Mouse (Mus musculus): ENCODE measurements at regions not wholly inside any gene's neighbourhood (a gene's known extent, or its start where the extent isn't known, plus 50 kb on each side); places are given as distances from the start of the nearest gene placed in this dataset.
"Not testable (repeated sequence)": the region's sequence is repeated elsewhere in the genome, so short reads cannot be mapped to it uniquely, and the experiment has no call there.

DNA sequence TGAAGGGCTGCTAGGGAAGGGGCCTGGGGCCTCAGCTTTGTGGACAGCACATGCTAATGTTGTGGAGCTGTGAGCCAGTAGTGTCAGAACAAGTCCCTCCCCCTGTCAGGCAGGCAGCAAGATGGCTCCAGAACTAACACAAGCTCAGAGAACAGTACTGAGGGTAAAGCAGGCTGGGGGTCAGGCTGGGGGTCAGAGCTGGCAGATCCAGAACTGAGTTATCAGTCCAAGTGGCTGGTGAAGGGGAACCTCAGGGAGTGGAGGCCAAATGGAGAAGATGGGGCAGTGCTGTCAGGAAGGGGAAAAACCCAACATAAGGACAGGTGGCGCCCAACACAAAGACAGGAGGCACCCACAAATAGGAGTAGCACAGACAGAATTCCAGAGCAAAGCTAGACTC lies 985.1 kb downstream of the 4930447A16Rik start:
- DNase-seq (ENCODE audit: low spot score), result no peak

DNA sequence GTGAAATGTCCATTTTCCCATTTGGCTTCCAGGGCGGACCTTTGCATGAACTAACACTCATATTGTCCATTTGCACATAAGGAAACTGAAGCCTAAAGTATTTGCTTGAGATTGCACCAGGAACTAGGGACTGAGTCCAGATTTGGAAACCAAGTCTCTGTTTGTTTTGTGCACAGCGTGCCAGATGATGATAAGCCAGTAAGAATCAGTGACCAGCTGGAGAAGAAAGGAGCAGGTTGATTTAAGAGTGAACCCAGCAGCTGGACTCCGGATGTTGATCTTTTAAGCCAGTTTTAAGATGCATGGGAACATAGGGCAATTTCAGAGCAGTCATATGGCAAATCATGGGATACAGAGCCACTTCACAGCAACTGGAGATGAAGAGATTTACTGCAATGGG lies 987.1 kb downstream of the 4930447A16Rik start:
- no peak for DNase-seq (ENCODE audit: low spot score)

DNA sequence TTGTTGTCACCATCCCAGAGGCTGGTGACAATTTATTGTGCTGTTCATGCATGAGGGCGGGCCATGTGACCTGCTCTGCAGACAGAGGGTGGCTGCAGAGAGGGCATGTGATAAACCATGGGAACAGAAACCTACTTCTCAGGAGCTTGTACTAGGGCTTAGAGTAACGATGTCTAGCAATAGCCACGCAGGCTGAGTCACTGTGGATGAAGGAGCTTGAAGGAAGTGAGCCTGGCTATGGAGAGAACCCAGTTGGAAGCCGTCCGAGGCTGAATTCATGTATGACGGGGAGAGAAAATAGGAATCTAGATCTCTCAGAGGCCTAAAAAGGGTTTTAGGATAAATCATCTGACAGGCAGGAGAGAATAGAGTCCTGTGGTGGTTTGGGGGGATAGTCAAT lies 988.0 kb downstream of the 4930447A16Rik start:
- DNase-seq (ENCODE audit: low spot score), result no peak

DNA sequence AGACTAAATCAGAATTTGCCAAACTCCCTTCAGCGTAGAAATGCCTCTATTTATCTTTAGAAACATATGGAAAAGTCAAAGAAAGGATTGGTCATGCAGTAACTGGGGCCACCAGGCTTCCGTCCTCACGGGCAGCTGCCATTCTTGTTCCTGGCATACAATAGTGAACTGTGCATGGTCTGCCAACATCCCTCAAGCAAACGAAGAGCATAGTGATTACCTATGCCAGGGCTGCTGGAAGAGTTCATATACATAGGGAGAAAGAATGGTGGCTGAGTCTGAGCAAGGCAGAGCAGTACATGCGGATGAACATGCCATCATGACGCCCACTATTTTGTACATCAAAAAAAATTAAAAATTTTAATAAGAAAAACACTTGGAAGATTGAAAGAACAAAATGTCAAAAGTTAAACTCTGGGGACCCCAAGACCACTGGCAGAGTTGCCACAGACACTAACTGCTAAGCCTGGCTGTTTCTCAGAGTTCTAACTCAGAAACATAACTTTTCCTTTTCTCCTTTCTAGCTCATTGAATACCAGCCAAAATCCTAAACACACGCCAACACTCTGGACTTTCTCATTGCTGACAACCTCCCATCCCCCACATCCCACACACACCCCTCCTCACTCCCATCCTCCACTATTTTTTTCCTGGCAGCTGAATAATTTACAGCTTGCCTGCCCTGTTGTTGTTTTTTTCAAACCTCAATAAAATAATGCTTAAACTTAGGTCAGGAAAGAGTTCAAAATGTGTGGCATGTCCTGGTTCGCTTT lies 989.1 kb downstream of the 4930447A16Rik start:
- no peak for DNase-seq (ENCODE audit: low spot score)

DNA sequence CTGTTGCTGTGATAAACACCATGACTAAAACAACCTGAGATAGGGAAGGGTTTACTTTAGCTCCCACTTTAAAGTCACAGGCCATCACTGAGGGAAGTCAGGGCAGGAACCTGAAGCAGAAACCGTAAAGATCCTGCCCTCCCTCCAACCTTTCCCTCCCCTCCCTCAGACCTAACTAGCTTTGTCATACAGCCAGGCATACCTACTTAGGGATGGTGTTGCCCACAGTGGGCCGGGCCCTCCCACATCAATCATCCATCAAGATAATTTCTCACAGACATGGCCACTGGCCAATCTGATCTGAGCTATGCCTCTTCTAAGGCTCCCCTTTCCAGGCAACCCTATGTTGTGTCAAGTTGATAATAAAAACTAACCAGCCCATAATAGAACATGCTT lies 989.7 kb downstream of the 4930447A16Rik start:
- DNase-seq (ENCODE audit: low spot score), result no peak

DNA sequence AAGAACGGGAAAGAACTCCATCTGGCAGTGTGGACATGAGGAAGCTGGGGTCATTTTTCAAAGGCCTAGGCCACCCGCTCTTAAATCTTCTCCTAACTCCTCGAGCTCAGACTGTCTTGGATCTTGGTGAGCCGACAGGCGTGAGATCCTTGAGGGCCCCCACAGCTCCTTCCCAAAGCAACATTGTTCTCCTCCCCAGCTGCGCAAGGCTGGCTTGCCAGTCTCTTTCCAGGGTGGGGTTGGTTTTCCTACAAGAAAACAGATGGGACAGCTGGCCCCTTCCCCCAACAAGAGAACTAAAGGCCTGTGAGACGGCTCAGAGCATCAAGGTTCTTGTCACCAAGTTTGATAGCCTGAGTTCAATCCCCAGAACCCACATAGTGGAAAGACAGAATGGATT lies 994.3 kb downstream of the 4930447A16Rik start:
- DNase-seq (ENCODE audit: low spot score), result no peak

DNA sequence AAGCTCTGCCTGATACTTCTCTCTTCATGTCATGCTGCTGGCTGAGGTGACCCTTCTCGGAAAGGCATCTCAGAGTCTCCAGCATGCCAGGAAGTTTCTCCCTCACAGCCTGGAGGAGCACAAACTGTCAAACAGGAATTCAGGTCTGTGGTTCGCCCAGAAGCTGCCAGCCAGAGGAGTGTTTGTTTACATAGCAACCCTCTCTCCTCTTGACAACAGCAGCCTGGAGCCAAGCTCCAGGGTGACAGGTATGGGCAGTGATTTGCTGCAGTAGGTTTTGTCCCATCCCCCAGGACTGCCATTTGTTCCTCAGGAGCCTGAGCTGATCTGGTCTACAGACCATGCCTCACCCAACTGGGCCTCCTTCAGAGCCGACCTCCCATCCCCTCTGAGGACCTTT lies 995.4 kb downstream of the 4930447A16Rik start:
- DNase-seq (ENCODE audit: low spot score), result no peak

DNA sequence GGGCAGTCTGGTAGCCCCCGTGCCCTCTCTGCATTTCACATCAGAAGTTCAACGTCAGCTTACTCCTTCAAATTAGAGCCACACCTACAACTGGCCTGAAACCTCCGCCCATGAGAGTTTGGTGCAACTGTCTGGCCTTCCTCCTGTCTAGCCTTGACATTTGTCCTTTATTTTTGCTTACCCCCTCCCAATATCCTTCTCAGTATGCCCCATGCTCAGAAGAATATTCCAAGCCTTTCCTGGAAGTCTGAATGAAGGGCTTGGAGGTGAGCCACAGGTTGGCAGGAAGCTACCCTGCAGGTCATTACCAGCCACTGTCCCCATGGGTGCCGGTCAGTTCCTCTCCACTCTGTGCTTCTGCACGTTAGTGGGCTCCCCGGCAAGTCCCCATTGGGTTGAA lies 997.4 kb downstream of the 4930447A16Rik start:
- DNase-seq (ENCODE audit: low spot score), result no peak

DNA sequence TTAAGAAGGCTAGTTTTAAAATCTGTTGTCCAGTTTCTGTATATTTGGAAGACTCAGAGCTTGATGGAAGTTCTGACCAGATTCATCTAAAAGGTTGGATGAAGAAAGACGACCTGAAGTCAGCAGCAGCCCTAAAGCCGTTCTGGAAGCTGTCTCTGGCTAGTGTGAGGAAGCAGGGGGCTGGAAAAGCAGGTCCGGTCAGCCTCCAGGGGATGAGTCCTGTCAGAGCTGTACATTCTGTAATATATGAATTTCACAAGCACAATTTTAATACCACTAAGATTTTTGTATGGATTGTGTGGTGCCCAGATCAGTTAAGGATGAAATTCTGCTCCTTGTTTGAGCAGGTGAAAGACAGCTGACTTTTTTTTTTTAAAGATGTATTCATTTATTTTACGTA lies 1000.2 kb downstream of the 4930447A16Rik start:
- no peak for DNase-seq (ENCODE audit: low spot score)

DNA sequence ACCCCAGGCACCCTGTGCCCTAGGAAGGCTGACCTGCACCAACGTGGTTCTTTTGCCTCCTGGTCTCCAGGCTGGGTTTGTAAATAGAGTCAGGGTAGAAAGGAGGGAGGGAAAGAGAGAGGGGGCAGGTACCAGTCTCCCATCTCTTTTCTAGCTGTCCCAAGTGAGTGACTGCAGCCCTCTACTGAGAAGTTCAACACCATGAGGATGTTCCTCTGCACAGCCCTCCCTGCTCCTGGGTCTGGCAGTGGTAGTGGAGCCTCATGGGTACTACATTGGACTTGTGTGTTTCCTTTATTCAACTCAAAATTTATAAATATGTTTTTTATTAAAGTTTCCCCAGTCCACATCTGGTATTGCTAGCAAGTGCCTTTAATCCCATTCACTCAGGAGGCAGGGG lies 1002.6 kb downstream of the 4930447A16Rik start:
- no peak for DNase-seq (ENCODE audit: low spot score)

DNA sequence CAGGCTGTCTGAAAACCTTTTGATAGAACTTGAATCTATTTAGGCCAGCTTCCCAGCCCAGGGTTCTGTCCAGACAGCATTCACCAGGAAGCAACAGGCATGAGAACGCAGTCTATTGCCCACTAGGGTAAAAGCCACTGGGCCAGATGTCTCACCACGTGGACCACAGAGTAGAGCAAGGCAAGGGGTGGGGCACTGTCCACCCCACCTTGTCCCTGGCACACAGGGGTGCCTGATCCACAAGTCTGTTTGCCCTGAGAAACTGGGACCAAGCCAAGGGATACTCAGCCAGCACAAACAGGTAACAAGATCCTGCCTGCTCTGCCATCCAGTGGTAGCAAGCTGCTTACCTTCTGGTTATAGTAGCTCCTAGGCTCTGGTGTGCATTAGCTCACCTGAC lies 1006.3 kb downstream of the 4930447A16Rik start:
- no peak for DNase-seq (ENCODE audit: low spot score)

DNA sequence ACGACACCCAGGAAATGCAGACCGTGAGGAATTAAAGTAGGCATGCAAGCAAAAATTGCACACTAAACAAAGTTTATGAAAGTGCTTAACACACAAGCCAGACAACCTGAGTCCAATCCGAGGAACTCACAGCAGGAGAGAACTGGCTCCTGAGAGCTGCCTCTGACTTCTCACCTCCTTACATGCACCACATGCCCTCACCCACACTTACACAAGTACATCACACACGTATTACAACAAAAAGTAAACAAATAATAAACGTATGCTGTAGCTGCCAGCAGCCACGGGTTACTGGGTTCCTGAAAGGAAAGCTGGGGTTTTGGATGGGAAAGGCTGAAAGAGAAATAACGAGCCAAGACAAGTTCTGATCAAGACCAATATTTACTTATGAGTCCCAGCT lies 1008.0 kb downstream of the 4930447A16Rik start:
- DNase-seq (ENCODE audit: low spot score), result no peak

DNA sequence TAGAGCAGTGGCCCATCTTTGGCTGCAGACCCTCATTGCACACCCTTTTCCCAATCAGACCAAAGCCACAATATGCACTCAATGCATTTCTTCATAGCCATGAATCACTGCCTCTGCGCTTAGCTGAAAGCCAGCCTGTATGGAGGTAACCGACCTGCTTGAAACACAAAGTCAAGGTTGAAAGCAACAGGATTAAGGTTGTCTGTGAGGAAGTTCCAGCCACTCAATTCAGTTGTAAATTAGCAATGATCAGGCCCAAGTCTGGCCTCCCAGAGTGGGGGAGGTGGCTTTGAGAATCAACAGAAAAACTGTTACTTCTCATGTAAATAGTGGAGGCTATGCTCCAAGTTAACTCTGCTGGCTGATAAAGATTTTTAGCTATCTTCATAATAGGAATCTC lies 1008.9 kb downstream of the 4930447A16Rik start:
- DNase-seq (ENCODE audit: low spot score), result not testable (repeated sequence)

All from testis, postnatal 10 days (tissue).